Mouse (Mus musculus): ENCODE data around the gene Stx8. TPM values are rescaled to one million over a fixed set of nuclear protein-coding genes. Genes with fewer than 3 reads are reported as not detected.

Gene Stx8
- polyA plus RNA-seq, 1 experiment from 2014 or later = 74.1 TPM

GRCm38 (mm10) chr11:67995965-67996364 lies 30.0 kb downstream of the Stx8 start:
- H3K9ac ChIP-seq = no peak overlapping the region
- no peaks in the 10 kb centered on the region for H3K9me3 ChIP-seq
- no peak overlapping the region for H3K4me2 ChIP-seq
- peaks cover 5% of the 10 kb centered on the region for H3K36me3 ChIP-seq
- no peak overlapping the region for H3K27ac ChIP-seq
- no peak for ATAC-seq (ENCODE audit: low FRiP score)
- WGBS = 73% methylated on average over 4 of the region's 4 CpGs
- H3K27me3 ChIP-seq = no peaks in the 10 kb centered on the region
- H3K4me1 ChIP-seq (replicated peaks) = no peaks in the 10 kb centered on the region
- no peak overlapping the region for H3K4me3 ChIP-seq

DNA sequence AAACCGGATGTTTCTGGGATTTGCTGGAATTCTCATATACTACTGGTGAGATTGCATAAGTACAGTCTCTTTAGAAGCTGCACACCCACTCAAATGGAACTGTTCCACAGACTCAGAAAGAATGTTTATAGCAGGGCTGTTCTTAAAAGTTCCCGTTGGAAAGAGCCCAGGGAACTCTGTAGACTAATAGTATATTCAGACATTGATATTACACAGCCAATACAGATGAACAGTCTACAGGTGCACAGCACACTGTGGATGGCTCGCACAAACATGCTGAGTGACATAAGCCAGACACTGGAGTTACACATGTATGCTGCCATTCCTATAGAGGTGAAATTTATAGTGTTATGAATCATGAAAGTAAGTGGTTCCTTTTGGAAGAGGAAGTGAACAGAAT lies 32.9 kb downstream of the Stx8 start:
- 97% methylated on average over 3 of the region's 3 CpGs for WGBS
- Histone ChIP-seq H3K4me3 (no peak overlapping the region), H3K4me2 (no peak overlapping the region), H3K36me3 (no peaks in the 10 kb centered on the region), H3K9me3 (no peaks in the 10 kb centered on the region), H3K9ac (no peak overlapping the region), H3K27me3 (0 out of 2 replicates have a peak, but pooled peaks cover 3% of the 10 kb centered on the region), H3K4me1 (replicated peaks) (no peaks in the 10 kb centered on the region), H3K27ac (no peak overlapping the region)
- no peak for ATAC-seq (ENCODE audit: low FRiP score)

DNA sequence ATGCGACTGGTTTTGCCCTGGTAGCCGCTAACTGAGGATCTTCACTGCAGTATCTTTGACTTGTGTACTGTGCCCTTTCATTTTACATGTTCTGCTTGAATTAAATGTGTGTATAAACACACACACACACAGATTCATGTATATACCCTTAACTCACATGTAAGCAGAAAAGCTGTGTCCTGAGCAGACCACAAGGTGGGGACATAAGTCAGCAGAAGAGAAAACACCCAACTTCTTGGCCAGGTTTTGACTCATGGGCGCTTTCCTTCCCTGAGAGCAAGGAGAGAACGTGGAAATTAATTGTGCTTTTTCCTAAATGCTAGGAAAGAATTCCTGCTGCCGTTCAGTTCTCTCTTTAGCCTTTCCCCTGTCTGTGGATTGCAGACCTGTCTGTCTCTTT lies 33.6 kb downstream of the Stx8 start:
- Histone ChIP-seq H3K4me3 (no peak overlapping the region), H3K4me2 (no peak overlapping the region), H3K4me1 (replicated peaks) (no peaks in the 10 kb centered on the region), H3K9me3 (no peaks in the 10 kb centered on the region), H3K27me3 (0 out of 2 replicates have a peak, but pooled peaks cover 3% of the 10 kb centered on the region), H3K27ac (no peak overlapping the region), H3K36me3 (no peaks in the 10 kb centered on the region), H3K9ac (no peak overlapping the region)
- ATAC-seq (ENCODE audit: low FRiP score) = no peak
- WGBS = 79% methylated on average over 5 of the region's 5 CpGs

DNA sequence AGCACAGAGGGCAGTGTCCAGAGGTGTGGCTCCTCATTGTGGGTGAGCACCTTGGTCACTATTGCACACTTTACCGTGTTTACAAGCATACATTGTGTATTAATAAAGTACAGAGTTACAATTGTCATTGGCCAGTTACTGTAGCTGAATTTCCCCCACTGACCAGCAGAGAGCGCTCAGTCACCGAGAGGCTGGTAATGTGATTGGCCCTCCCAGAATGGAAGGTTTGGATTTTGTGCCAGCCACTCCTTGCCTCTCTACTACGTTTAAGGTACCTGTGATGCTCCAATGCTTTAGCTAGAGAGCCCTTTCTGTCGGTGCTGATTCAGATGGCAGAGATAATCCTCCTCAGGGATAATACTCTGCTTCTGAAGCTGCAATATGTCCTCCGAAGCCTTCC lies 38.2 kb downstream of the Stx8 start:
- Histone ChIP-seq H3K27ac (no peak overlapping the region), H3K4me3 (no peak overlapping the region), H3K4me1 (replicated peaks) (peaks cover 22% of the 10 kb centered on the region), H3K9ac (no peak overlapping the region), H3K4me2 (no peak overlapping the region), H3K9me3 (no peaks in the 10 kb centered on the region), H3K36me3 (no peaks in the 10 kb centered on the region), H3K27me3 (0 out of 2 replicates have a peak, but pooled peaks cover 7% of the 10 kb centered on the region)
- ATAC-seq (ENCODE audit: low FRiP score) = 0 out of 2 replicates have a peak, but pooled peaks have one; percentile 32
- WGBS = 19% methylated on average over 6 of the region's 6 CpGs

DNA sequence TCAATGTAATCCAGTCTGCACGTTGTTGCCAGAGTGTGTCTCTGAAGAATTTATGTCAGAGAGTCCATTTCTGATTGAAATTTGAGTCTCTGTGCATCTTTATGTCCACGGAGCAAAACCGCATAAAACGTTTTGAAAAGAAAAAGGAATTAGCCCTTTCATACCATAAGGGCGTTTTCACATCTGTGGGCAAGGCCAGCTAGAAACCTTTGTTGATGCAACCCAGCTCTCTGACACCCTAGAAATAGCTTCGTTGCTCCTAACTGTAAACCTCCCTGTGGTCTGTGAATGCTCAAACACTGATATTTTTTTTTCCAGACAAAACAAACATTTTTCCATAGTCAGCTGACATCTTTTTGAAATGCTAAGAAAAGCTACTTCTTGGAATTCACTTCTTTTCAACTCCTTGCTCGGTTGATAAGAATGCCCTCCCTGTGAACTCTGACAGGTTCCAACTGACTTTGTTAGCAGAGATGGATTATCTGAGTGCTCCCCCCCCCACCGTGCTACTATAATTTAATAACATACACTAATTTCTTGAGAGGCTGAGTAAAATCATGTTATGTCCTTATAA lies 40.3 kb downstream of the Stx8 start:
- Histone ChIP-seq H3K27me3 (0 out of 2 replicates have a peak, but pooled peaks cover 7% of the 10 kb centered on the region), H3K4me1 (replicated peaks) (peaks cover 22% of the 10 kb centered on the region), H3K27ac (no peak overlapping the region), H3K4me3 (no peak overlapping the region), H3K9me3 (no peaks in the 10 kb centered on the region), H3K9ac (no peak overlapping the region), H3K36me3 (no peaks in the 10 kb centered on the region), H3K4me2 (no peak overlapping the region)
- WGBS = 23% methylated on average over 8 of the region's 8 CpGs
- no peak for ATAC-seq (ENCODE audit: low FRiP score)

DNA sequence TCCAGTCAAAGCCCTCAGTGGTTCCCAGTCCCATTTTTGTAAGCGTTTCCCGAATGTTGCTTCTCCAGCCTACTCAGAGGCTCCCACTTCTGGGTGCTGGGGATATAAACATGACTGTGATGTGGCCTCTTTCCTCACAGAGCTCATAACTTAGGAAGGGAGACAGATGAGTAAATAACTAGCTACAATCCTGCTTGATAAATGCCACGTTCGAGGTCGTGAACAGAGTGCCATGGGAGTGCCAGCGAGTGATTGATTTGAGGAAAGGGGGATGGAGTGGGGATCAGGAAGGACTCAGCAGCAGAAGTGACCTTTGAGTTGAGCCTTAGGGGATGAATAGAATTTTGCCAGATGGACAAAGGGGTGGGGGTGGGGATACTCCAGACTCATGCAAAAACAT lies 41.7 kb downstream of the Stx8 start:
- H3K4me2 ChIP-seq = no peak overlapping the region
- H3K9me3 ChIP-seq = no peaks in the 10 kb centered on the region
- no peak overlapping the region for H3K27ac ChIP-seq
- H3K4me3 ChIP-seq = no peak overlapping the region
- ATAC-seq (ENCODE audit: low FRiP score) = no peak
- no peaks in the 10 kb centered on the region for H3K36me3 ChIP-seq
- H3K4me1 ChIP-seq (replicated peaks) = peaks cover 22% of the 10 kb centered on the region
- H3K9ac ChIP-seq = no peak overlapping the region
- 36% methylated on average over 6 of the region's 6 CpGs for WGBS
- H3K27me3 ChIP-seq = 0 out of 2 replicates have a peak, but pooled peaks cover 4% of the 10 kb centered on the region

DNA sequence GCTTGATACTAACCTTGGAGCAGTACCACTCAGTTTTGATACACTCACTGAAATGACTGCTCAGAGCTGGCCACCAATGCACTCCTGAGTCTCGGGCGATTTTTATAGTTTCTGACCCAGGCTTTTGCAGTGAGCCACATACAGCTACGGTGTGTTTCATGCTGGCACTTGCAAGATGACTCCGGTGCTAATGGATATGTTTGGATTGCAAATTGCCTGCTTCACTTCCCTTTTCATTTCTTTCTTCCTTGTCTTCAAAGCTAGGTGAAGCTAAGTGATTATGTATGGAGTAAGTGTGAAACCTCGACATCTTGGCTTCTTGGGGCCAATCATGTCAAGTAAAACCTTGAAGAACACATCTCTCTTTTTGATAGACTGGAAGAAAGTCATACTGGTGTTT lies 43.4 kb downstream of the Stx8 start:
- no peak overlapping the region for H3K27ac ChIP-seq
- no peak overlapping the region for H3K9ac ChIP-seq
- H3K4me3 ChIP-seq = no peak overlapping the region
- peaks cover 22% of the 10 kb centered on the region for H3K4me1 ChIP-seq (replicated peaks)
- 72% methylated on average over 5 of the region's 5 CpGs for WGBS
- no peak for ATAC-seq (ENCODE audit: low FRiP score)
- 0 out of 2 replicates have a peak, but pooled peaks cover 3% of the 10 kb centered on the region for H3K27me3 ChIP-seq
- no peaks in the 10 kb centered on the region for H3K36me3 ChIP-seq
- H3K9me3 ChIP-seq = no peaks in the 10 kb centered on the region
- no peak overlapping the region for H3K4me2 ChIP-seq

- Histone ChIP-seq H3K9me3 (no peaks in the 10 kb centered on the region), H3K36me3 (no peaks in the 10 kb centered on the region), H3K4me2 (no peak overlapping the region), H3K4me1 (replicated peaks) (peaks cover 8% of the 10 kb centered on the region), H3K9ac (no peak overlapping the region), H3K4me3 (no peak overlapping the region), H3K27me3 (0 out of 2 replicates have a peak, but pooled peaks cover 3% of the 10 kb centered on the region), H3K27ac (no peak overlapping the region)
- no peak for ATAC-seq (ENCODE audit: low FRiP score)
- 87% methylated on average over 7 of the region's 7 CpGs for WGBS
These were observed 46.2 kb downstream of the Stx8 start for GRCm38 (mm10) chr11:68012207-68012606.

GRCm38 (mm10) chr11:68018191-68018590 lies 52.2 kb downstream of the Stx8 start:
- whole genome bisulfite sequencing = 88% methylated on average over 8 of the region's 8 CpGs
- H3K27me3 ChIP-seq = no peaks in the 10 kb centered on the region
- no peak for ATAC-seq (ENCODE audit: low FRiP score)

DNA sequence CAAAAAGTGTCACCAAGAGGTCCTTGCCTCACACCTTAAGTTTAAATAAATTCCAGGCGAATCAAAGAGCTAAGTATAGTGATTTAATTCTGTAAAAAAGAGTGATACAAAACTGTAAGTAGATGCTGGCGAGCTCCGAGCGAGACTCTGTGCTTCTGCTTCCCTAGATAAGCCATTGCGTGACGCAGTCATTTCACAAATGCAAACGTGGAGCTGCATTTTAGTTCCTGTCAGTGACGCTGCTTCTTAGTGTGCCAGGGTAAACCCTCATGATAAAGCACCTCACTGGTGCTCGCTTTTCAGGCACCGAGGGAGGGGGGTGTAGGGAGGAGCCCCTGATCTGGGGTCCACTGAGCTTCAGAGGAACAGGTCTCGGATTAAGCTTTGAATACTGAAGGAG lies 53.2 kb downstream of the Stx8 start:
- Histone ChIP-seq H3K36me3 (no peaks in the 10 kb centered on the region), H3K9ac (no peak overlapping the region), H3K4me3 (no peak overlapping the region), H3K4me2 (no peak overlapping the region), H3K9me3 (no peaks in the 10 kb centered on the region), H3K4me1 (replicated peaks) (no peaks in the 10 kb centered on the region; the same call in 1 of the 2 replicates), H3K27me3 (no peaks in the 10 kb centered on the region), H3K27ac (no peak overlapping the region)
- 81% methylated on average over 11 of the region's 11 CpGs for WGBS
- no peak for ATAC-seq (ENCODE audit: low FRiP score)

More at GRCm38 (mm10) chr11:68018191-68018590, 52.2 kb downstream of the Stx8 start:
- H3K4me1 ChIP-seq (replicated peaks) = no peaks in the 10 kb centered on the region; the same call in 1 of the 2 replicates
- no peak overlapping the region for H3K4me3 ChIP-seq
- no peak overlapping the region for H3K4me2 ChIP-seq
- H3K27ac ChIP-seq = no peak overlapping the region
- H3K36me3 ChIP-seq = no peaks in the 10 kb centered on the region
- H3K9ac ChIP-seq = no peak overlapping the region
- no peaks in the 10 kb centered on the region for H3K9me3 ChIP-seq

DNA sequence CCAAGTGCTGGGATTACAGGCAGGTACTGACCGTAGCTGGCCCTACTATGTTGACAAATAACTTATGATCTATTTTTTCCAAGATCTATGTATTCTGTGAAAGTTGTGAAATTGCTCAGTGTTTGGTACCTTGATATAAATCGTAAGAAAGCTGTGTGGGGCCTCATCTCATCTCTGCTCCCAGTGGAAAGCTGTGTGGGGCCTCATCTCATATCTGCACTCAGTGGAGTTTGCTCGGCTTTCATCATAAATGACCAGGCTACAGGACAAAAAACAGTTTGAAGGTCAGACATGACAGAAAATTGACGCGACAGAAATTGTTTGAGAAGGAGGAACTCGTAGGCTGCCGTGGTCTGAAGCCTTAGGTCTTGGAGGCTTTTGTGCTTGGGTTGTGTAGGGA lies 56.0 kb downstream of the Stx8 start:
- H3K4me1 ChIP-seq (replicated peaks) = no peaks in the 10 kb centered on the region; the same call in 1 of the 2 replicates
- H3K27me3 ChIP-seq = no peaks in the 10 kb centered on the region
- no peak overlapping the region for H3K4me2 ChIP-seq
- H3K9ac ChIP-seq = no peak overlapping the region
- ATAC-seq (ENCODE audit: low FRiP score) = no peak
- 89% methylated on average over 7 of the region's 7 CpGs for WGBS
- H3K4me3 ChIP-seq = no peak overlapping the region
- no peak overlapping the region for H3K27ac ChIP-seq
- no peaks in the 10 kb centered on the region for H3K9me3 ChIP-seq
- no peaks in the 10 kb centered on the region for H3K36me3 ChIP-seq

DNA sequence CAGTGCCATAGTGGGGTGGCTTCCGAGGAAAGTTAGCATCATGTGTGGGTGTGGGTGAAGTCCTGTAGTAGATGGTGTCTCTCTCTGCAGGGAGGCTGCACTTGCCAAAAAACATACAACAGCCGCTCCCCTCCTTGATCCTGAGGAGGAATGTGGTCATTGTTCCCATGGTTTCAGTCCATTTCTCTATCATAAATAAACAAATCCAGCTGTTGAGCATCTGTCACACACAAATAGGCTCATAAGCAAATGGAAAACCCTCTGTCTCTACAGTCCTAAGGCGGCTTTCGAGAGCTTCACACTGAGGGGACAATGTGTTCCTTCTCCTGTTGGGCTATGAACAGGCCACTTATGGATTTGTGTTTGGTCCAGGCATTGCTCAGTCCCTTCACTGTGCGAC lies 56.9 kb downstream of the Stx8 start:
- Histone ChIP-seq H3K36me3 (no peaks in the 10 kb centered on the region), H3K4me3 (no peak overlapping the region), H3K4me2 (no peak overlapping the region), H3K9ac (no peak overlapping the region), H3K4me1 (replicated peaks) (no peaks in the 10 kb centered on the region; the same call in 1 of the 2 replicates), H3K27ac (no peak overlapping the region), H3K27me3 (no peaks in the 10 kb centered on the region; the same call in 1 of the 2 replicates), H3K9me3 (no peaks in the 10 kb centered on the region)
- ATAC-seq (ENCODE audit: low FRiP score) = no peak
- WGBS = 91% methylated on average over 5 of the region's 5 CpGs

DNA sequence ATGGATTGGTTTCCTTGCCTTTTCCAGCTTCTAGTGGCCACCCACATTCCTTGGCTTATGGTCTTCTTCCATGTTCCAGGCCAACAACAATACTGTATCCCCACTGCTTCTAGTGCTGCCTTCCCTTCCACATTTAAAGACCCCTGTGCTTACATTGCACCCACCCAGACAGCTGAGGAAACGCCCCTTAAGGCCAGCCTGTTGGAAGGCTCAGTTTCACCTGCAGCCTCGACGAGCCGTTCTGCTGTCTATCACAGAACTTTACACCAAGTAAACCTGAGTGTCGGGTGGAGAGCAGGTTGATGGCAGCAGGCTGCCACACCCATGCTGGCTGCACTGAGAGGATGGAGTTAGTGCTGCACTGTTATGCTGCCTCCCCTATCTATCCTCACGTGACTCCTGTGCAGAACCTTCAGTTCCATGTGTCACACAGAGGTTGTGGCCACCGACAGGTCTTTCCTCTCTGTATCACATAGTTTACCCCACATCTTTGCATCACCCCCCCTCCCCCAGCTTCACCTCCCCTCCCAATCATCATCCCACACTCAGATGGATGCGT lies 57.9 kb downstream of the Stx8 start:
- WGBS = 84% methylated on average over 8 of the region's 8 CpGs
- Histone ChIP-seq H3K27me3 (no peaks in the 10 kb centered on the region; the same call in 1 of the 2 replicates), H3K27ac (no peak overlapping the region), H3K9ac (no peak overlapping the region), H3K4me3 (no peak overlapping the region), H3K4me2 (no peak overlapping the region), H3K9me3 (no peaks in the 10 kb centered on the region), H3K36me3 (no peaks in the 10 kb centered on the region), H3K4me1 (replicated peaks) (no peaks in the 10 kb centered on the region; the same call in 1 of the 2 replicates)
- no peak for ATAC-seq (ENCODE audit: low FRiP score)

All from hindbrain, embryonic 13.5 days (tissue).